Mouse (Mus musculus) ES-CJ7 (cell line): ENCODE measurements around the gene V1ra8.
A peak's percentile ranks its signal among the peaks of the same experiment; 100 is the strongest.
"Not testable (repeated sequence)": the region's sequence is repeated elsewhere in the genome, so short reads cannot be mapped to it uniquely, and the experiment has no call there.

Source experiments
- DNase-seq: peaks from one replicate; pipeline ENCODE4 v3.0.0; 2011; ENCODE audit warnings: low read depth, low spot score

Gene V1ra8

GRCm38 (mm10) chr6:90202493-90202892 lies at the start of gene V1ra8:
TSS of gene V1ra8 (plus strand) at chr6:90202793.
- not testable (repeated sequence) for DNase-seq

- no peak for DNase-seq
Observed at GRCm38 (mm10) chr6:90160139-90160538, 42.5 kb upstream of the V1ra8 start.

DNA sequence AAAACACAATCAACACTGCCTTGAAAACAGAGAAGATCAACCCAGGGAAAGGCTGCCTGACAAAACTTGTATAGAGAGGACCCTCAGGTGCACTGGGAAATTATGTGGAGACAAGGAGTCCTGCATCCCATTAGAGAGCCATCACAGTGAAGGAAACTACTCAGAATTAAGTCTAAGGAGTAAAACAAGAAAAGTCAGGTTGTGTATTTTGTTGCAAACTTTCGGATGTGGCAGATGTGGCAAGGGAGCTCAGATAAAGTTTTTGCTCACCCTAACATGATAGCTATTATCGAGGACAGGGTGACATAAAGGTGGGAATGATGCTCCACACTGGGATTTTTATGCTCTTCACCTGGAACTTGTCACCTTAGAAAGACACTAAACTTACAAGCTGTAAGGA lies 28.1 kb upstream of the V1ra8 start, which contains the start of gene Vmn1r52:
Gene Vmn1r52 (plus strand): TSS at position 301 of the 400 bp plus-strand sequence.
- no peak for DNase-seq

DNA sequence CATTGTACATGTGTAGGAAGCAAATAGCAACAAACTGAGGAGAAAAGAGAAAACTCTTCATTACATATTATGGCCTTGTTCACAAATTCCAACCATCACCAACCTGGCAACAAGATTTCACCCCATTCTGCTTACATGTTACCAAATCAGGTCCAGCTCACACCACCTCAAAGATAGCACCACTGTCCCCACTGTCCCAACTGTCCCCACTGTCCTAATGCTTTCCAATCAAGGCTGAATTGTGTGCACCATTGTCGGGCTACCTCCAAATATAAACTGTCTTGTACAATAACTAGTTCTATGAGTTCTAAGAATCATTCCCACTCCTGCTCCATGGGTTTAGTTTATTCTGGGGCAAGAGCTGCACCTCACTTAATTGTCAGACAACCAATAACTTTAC lies 21.7 kb downstream of the V1ra8 start, which contains the start of gene Vmn1r53:
Gene Vmn1r53 (minus strand): TSS at position 101 of the 400 bp plus-strand sequence.
- DNase-seq = no peak

DNA sequence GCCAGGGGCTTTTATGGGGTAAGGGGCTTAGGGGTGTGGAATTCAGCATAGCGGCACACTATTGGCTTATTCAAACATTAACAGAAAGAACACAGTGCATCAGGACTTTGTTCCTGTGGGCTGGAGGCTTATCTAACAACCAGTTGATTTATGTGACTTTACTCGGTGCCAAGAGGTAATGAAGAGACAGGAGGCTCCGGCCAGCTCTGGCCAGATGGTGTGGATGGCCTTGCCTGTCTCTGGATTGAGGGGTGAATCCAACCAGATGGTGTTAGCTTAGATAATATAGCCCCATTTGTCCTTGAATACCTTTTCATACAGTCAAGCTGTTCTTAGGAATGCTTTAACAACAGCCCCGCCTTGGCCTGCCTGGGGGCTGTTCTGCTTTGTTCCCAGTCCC lies 29.5 kb downstream of the V1ra8 start:
- not testable (repeated sequence) for DNase-seq

DNA sequence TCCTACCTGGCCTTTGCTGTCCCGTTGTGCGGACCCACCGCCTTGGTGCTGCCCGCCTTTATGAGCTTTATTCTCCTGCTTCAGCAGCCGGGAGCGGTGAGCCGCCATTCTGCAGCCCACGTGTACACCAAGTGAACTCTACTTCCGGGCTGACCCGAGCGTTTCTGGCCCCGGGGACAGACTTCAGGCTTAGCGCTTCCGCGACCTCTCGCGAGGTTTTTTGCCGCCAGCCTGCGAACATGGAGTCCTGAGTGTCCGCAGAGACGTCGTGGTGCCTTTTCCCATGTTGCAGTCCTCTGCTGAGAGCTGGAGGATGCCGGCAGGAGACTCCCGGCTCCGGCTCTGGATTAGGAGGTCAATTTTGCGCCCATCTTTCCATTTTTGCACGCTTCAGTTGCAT lies 30.1 kb downstream of the V1ra8 start:
- DNase-seq = peak; percentile 81

- no peak for DNase-seq
Observed at GRCm38 (mm10) chr6:90244019-90244418, 41.4 kb downstream of the V1ra8 start.

DNA sequence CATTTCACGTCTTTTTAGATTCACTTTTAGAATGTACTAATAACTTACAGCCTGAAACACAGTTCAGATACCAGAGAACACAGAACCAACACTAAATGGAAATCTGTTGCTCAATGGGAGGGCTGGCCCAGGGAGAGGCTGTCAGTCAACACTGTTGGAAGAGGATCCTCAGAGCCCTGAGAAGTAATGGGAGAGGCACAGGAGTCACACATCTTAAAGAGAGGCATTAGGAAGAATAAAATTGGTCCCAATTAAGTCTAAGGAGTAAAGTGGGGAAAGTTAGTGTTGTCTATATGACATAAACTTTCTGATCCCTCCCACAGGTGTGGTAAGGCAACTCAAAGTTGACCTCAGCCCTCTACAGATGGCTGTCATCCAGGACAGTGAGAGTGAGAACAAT lies 43.4 kb downstream of the V1ra8 start, which contains the start of gene Vmn1r54:
Gene Vmn1r54 (plus strand): TSS at position 301 of the 400 bp plus-strand sequence.
- no peak for DNase-seq
